Mouse (Mus musculus) cerebellum, adult 2 months (tissue): Measurements from ENCODE around the gene Slamf9.

Experiments
- CTCF ChIP-seq: fragments of 200-500 bp; IDR thresholded peaks from 2 replicates; pipeline ENCODE4 v1.5.1; 2011; ENCODE audit warnings: low read depth, mild to moderate bottlenecking, control low read depth, low read length, moderate library complexity, borderline replicate concordance; ENCODE audit not compliant: insufficient read depth
- POLR2A ChIP-seq: fragments of 200-500 bp; IDR thresholded peaks from 2 replicates; pipeline ENCODE4 v1.6.1; 2011; ENCODE audit warnings: low read length, control low read depth, borderline replicate concordance; ENCODE audit not compliant: insufficient read depth

GRCm38 (mm10) chr1:172512962-172513361, 37.8 kb downstream of the Slamf9 start:
- TF ChIP-seq CTCF (no peak), POLR2A (no peak)
